Mouse (Mus musculus) T-helper 2 cell (primary cell): ENCODE measurements at regions not wholly inside any gene's neighbourhood (a gene's known extent, or its start where the extent isn't known, plus 50 kb on each side); places are given as distances from the start of the nearest gene placed in this dataset.

Experiments used
- in situ Hi-C: fragments of 300-600 bp; cut with MboI, MseI; formaldehyde crosslinking; loops from one replicate; pipeline ENCODE4 v1.15.1; 2025; ENCODE audit warnings: high pct_unique_total_duplicates

GRCm38 (mm10) chr6:50968546-50968945, 314.3 kb upstream of the Npvf start:
- in situ Hi-C loops, result no loop called here

GRCm38 (mm10) chr6:50969341-50969740, 315.1 kb upstream of the Npvf start:
- in situ Hi-C loops, result no loop called here

- in situ Hi-C loops, result no loop called here
Measured at GRCm38 (mm10) chr6:50969997-50970396, 315.8 kb upstream of the Npvf start.

GRCm38 (mm10) chr6:50970770-50971169, 316.5 kb upstream of the Npvf start:
- in situ Hi-C loops, result no loop called here

GRCm38 (mm10) chr6:50972268-50972667, 318.0 kb upstream of the Npvf start:
- in situ Hi-C loops, result no loop called here

GRCm38 (mm10) chr6:50973231-50973654, 319.0 kb upstream of the Npvf start:
- in situ Hi-C loops, result no loop called here

GRCm38 (mm10) chr6:50973815-50974214, 319.6 kb upstream of the Npvf start:
- in situ Hi-C loops, result no loop called here

GRCm38 (mm10) chr6:50974961-50975360, 320.7 kb upstream of the Npvf start:
- in situ Hi-C loops, result no loop called here

- in situ Hi-C loops, result no loop called here
Measured at GRCm38 (mm10) chr6:50976973-50977372, 322.7 kb upstream of the Npvf start.

GRCm38 (mm10) chr6:50977381-50977780, 323.1 kb upstream of the Npvf start:
- in situ Hi-C loops, result no loop called here

- in situ Hi-C loops, result no loop called here
Measured at GRCm38 (mm10) chr6:50978016-50978415, 323.8 kb upstream of the Npvf start.

GRCm38 (mm10) chr6:50978571-50978970, 324.3 kb upstream of the Npvf start:
- in situ Hi-C loops, result no loop called here

GRCm38 (mm10) chr6:50979764-50980163, 325.5 kb upstream of the Npvf start:
- in situ Hi-C loops, result no loop called here

- in situ Hi-C loops, result no loop called here
Measured at GRCm38 (mm10) chr6:50980311-50980710, 326.1 kb upstream of the Npvf start.

GRCm38 (mm10) chr6:50981702-50982309, 327.6 kb upstream of the Npvf start:
- in situ Hi-C loops, result no loop called here

- in situ Hi-C loops, result no loop called here
Measured at GRCm38 (mm10) chr6:50982856-50983255, 328.6 kb upstream of the Npvf start.

GRCm38 (mm10) chr6:50983511-50984099, 329.4 kb upstream of the Npvf start:
- in situ Hi-C loops, result no loop called here

- in situ Hi-C loops, result no loop called here
Measured at GRCm38 (mm10) chr6:50984157-50984905, 330.1 kb upstream of the Npvf start.

GRCm38 (mm10) chr6:50986270-50986924, 332.2 kb upstream of the Npvf start:
- in situ Hi-C loops, result no loop called here

GRCm38 (mm10) chr6:50988561-50988960, 334.3 kb upstream of the Npvf start:
- in situ Hi-C loops, result no loop called here

GRCm38 (mm10) chr6:50991528-50992125, 337.4 kb upstream of the Npvf start:
- in situ Hi-C loops, result no loop called here

GRCm38 (mm10) chr6:50993952-50994351, 339.7 kb upstream of the Npvf start:
- in situ Hi-C loops, result no loop called here
